Mouse (Mus musculus) ES-Bruce4 (cell line): ENCODE measurements at regions not wholly inside any gene's neighbourhood (a gene's known extent, or its start where the extent isn't known, plus 50 kb on each side); places are given as distances from the start of the nearest gene placed in this dataset.

Experiments used
- H3K27ac ChIP-seq: 2 replicates; pipeline ENCODE4 v1.5.1; 2012; ENCODE audit warnings: low read length, inconsistent platforms; ENCODE audit not compliant: insufficient read depth
- H3K27me3 ChIP-seq: 2 replicates; pipeline ENCODE4 v1.6.1; 2012; ENCODE audit warnings: mild to moderate bottlenecking, low read length, inconsistent platforms; ENCODE audit not compliant: control insufficient read depth, poor library complexity, insufficient read depth, severe bottlenecking
- H3K36me3 ChIP-seq: 2 replicates; pipeline ENCODE4 v1.6.1; 2012; ENCODE audit warnings: inconsistent platforms, mild to moderate bottlenecking, low read length, moderate library complexity; ENCODE audit not compliant: control insufficient read depth, poor library complexity, insufficient read depth, severe bottlenecking
- H3K4me1 ChIP-seq: one replicate; pipeline ENCODE4 v1.8.1; 2011; ENCODE audit warnings: low read length; ENCODE audit not compliant: control insufficient read depth, insufficient read depth
- H3K4me3 ChIP-seq: 2 replicates; pipeline ENCODE4 v1.5.1; 2011; ENCODE audit warnings: low read depth, mild to moderate bottlenecking, low read length
- H3K9ac ChIP-seq: 2 replicates; pipeline ENCODE4 v1.6.1; 2012; ENCODE audit warnings: low read depth, mild to moderate bottlenecking, inconsistent platforms; ENCODE audit not compliant: poor library complexity, severe bottlenecking
- H3K9me3 ChIP-seq: replicated peaks from 2 replicates; pipeline ENCODE4 v1.6.1; 2012; ENCODE audit warnings: mild to moderate bottlenecking, low read length, inconsistent platforms; ENCODE audit not compliant: control insufficient read depth, poor library complexity, insufficient read depth, severe bottlenecking
- CTCF ChIP-seq: IDR thresholded peaks from one replicate; pipeline ENCODE4 v1.8.1; 2011; ENCODE audit warnings: low read depth, low read length
- EP300 ChIP-seq: IDR thresholded peaks from 2 replicates; pipeline ENCODE4 v1.6.1; 2011; ENCODE audit warnings: low read depth, low read length; ENCODE audit not compliant: insufficient read depth
- POLR2A ChIP-seq: IDR thresholded peaks from one replicate; pipeline ENCODE4 v1.8.1; 2011; ENCODE audit warnings: low read length; ENCODE audit not compliant: insufficient read depth

GRCm38 (mm10) chr16:29844706-29845596 lies 219.2 kb upstream of the Hes1 start:
- no peaks in the 10 kb centered on the region for H3K36me3 ChIP-seq
- H3K9ac ChIP-seq: no peak overlapping the region
- H3K27me3 ChIP-seq: no peaks in the 10 kb centered on the region
- TF ChIP-seq POLR2A (no peak), EP300 (0 out of 2 replicates have a peak, but pooled peaks have one; percentile 4)
- H3K4me3 ChIP-seq: no peak overlapping the region
- no peak overlapping the region for H3K27ac ChIP-seq
- H3K9me3 ChIP-seq: no peaks in the 10 kb centered on the region
- H3K4me1 ChIP-seq: no peaks in the 10 kb centered on the region

GRCm38 (mm10) chr16:29845597-29845986 lies 218.6 kb upstream of the Hes1 start:
- TF ChIP-seq CTCF: no peak
- no peak for TF ChIP-seq POLR2A
- TF ChIP-seq EP300: no peak
- no peak overlapping the region for H3K27ac ChIP-seq

GRCm38 (mm10) chr16:29847059-29847458 lies 217.1 kb upstream of the Hes1 start:
- Histone ChIP-seq H3K9ac (no peak overlapping the region), H3K9me3 (no peaks in the 10 kb centered on the region), H3K4me3 (no peak overlapping the region), H3K4me1 (no peaks in the 10 kb centered on the region), H3K36me3 (no peaks in the 10 kb centered on the region), H3K27me3 (no peaks in the 10 kb centered on the region), H3K27ac (no peak overlapping the region)
- no peak for TF ChIP-seq EP300
- no peak for TF ChIP-seq POLR2A
- no peak for TF ChIP-seq CTCF

More at GRCm38 (mm10) chr16:29845597-29845986, 218.6 kb upstream of the Hes1 start:
- Histone ChIP-seq H3K27me3 (no peaks in the 10 kb centered on the region), H3K9ac (no peak overlapping the region), H3K36me3 (no peaks in the 10 kb centered on the region), H3K9me3 (no peaks in the 10 kb centered on the region), H3K4me3 (no peak overlapping the region), H3K4me1 (no peaks in the 10 kb centered on the region)

- no peaks in the 10 kb centered on the region for H3K27me3 ChIP-seq
Measured at GRCm38 (mm10) chr16:29847734-29848133, 216.4 kb upstream of the Hes1 start.

GRCm38 (mm10) chr16:29848527-29848926 lies 215.7 kb upstream of the Hes1 start:
- H3K27ac ChIP-seq: no peak overlapping the region
- no peaks in the 10 kb centered on the region for H3K36me3 ChIP-seq
- no peaks in the 10 kb centered on the region for H3K9me3 ChIP-seq
- no peak overlapping the region for H3K9ac ChIP-seq
- TF ChIP-seq CTCF (peak; percentile 47), POLR2A (no peak), EP300 (no peak)
- no peak overlapping the region for H3K4me3 ChIP-seq
- no peaks in the 10 kb centered on the region for H3K27me3 ChIP-seq
- no peaks in the 10 kb centered on the region for H3K4me1 ChIP-seq

More at GRCm38 (mm10) chr16:29847734-29848133, 216.4 kb upstream of the Hes1 start:
- Histone ChIP-seq H3K4me1 (no peaks in the 10 kb centered on the region), H3K36me3 (no peaks in the 10 kb centered on the region), H3K9ac (no peak overlapping the region), H3K27ac (no peak overlapping the region), H3K4me3 (no peak overlapping the region), H3K9me3 (no peaks in the 10 kb centered on the region)
- TF ChIP-seq POLR2A (no peak), CTCF (no peak), EP300 (no peak)

- H3K4me3 ChIP-seq: no peak overlapping the region
- no peaks in the 10 kb centered on the region for H3K36me3 ChIP-seq
- H3K9ac ChIP-seq: no peak overlapping the region
- no peaks in the 10 kb centered on the region for H3K27me3 ChIP-seq
- H3K9me3 ChIP-seq: no peaks in the 10 kb centered on the region
- no peak overlapping the region for H3K27ac ChIP-seq
- H3K4me1 ChIP-seq: no peaks in the 10 kb centered on the region
- no peak for TF ChIP-seq EP300
- TF ChIP-seq POLR2A: no peak
- no peak for TF ChIP-seq CTCF
Measured at GRCm38 (mm10) chr16:29849511-29849910, 214.7 kb upstream of the Hes1 start.
